Mouse (Mus musculus): ENCODE data around the gene Tekt2. TPM values are rescaled to one million over a fixed set of nuclear protein-coding genes. Genes with fewer than 3 reads are reported as not detected.

Tekt2 gene
- not detected for polyA plus RNA-seq (2017; shearing (Covaris generic))

GRCm38 (mm10) chr4:126325281-126325861, at the start of gene Tekt2:
TSS of gene Tekt2 (minus strand) at chr4:126325688.

DNA sequence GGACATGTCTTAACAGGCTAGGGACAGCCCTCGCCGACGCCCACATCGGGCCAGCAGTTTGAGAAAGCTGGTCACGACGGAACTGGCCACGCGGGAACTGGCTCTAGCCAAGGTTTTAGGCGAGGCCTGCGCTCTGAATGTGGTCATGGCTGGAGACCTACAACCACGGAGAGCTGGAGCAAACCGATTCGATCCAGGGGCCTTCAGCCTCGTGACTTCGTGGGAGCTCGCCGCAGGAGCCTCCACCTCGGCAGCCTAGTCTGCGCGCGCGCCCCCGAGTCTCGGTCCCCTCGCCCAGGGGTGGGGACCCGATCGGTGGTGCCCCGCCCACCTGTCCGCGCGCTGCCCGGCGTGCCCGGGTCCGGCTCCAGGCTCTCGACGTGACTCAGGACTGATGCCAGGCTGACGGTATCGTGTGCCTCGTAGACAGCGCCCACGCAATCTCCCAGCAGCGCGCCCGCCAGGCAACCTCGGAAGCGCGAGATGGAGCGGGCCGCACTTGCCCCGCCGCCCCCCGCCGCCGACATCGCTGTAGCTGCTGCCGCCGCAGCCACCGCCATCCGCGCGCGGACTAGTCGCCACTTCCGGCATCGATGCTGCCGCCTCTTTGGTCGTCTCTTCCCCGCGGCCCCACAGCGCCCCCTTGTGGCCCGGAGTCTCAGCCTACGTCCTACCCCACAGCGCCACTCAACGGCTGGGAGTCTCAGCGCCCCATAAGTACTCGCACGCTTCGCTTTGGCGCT, 4.2 kb downstream of the Tekt2 start, which contains the start of gene Adprhl2:
Gene Adprhl2, minus strand, starts transcription at position 593 of the 743 bp plus-strand sequence.

DNA sequence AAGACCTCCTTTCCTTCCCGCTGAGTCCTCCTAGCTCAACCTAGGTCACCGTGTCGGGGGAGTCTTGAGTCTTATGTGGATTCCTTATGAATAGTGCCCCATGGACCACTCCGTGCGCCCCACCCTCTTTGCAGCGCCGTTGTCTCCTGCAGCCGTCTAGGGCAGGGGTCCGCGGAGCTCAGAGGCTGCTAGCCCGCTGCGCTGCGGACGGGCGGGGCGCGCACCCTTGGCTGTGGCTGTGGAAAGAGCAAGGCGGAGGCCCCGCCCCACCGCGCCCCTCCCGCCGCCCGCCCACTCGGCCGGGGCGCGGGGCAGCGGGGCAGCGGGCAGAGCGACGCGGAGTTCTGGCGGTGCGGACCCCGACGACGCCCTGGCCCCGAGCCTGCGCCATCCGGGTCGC, 39.0 kb downstream of the Tekt2 start, which contains the start of gene Col8a2:
Gene Col8a2, plus strand, starts transcription at position 302 of the 400 bp plus-strand sequence.

Other genes starting within 250 kb of the Tekt2 start
- gene Lsm10, start 229.1 kb downstream of the Tekt2 start, polyA plus RNA-seq (2017; shearing (Covaris generic)): 60.2 TPM
- gene Stk40, start 221.7 kb downstream of the Tekt2 start, polyA plus RNA-seq (2017; shearing (Covaris generic)): 54.4 TPM
- 51.3 TPM for gene Eva1b, start 177.9 kb downstream of the Tekt2 start, polyA plus RNA-seq (2017; shearing (Covaris generic))
- gene Sh3d21, start 162.2 kb downstream of the Tekt2 start, polyA plus RNA-seq (2017; shearing (Covaris generic)): 1.6 TPM
- gene Thrap3, start 122.9 kb downstream of the Tekt2 start, polyA plus RNA-seq (2017; shearing (Covaris generic)): 232 TPM
- 56.9 TPM for gene Map7d1, start 69.3 kb downstream of the Tekt2 start, polyA plus RNA-seq (2017; shearing (Covaris generic))
- gene Trappc3, start 63.4 kb downstream of the Tekt2 start, polyA plus RNA-seq (2017; shearing (Covaris generic)): 103 TPM
- gene Col8a2, start 38.9 kb downstream of the Tekt2 start, polyA plus RNA-seq (2017; shearing (Covaris generic)): not detected
- 79.9 TPM for gene Adprhl2, start 4.0 kb downstream of the Tekt2 start, polyA plus RNA-seq (2017; shearing (Covaris generic))
- gene Ago3, start 103.9 kb upstream of the Tekt2 start, polyA plus RNA-seq (2017; shearing (Covaris generic)): 25.2 TPM
- 6.3 TPM for gene Ago1, start 142.9 kb upstream of the Tekt2 start, polyA plus RNA-seq (2017; shearing (Covaris generic))
- 0.14 TPM for gene Ago4, start 207.8 kb upstream of the Tekt2 start, polyA plus RNA-seq (2017; shearing (Covaris generic))
- gene Clspn, start 231.2 kb upstream of the Tekt2 start, polyA plus RNA-seq (2017; shearing (Covaris generic)): 1.5 TPM

Measured in CD4-positive, CD25-positive, alpha-beta regulatory T cell (primary cell).